ENCODE assay signal across 8 mouse cellular contexts in genomic region chr14:14346813-14347100, GRCm38 (mm10). TPM values are rescaled to one million over a fixed set of nuclear protein-coding genes. Genes with fewer than 3 reads are reported as not detected.
A peak's percentile ranks its signal among the peaks of the same experiment; 100 is the strongest.
DNase-seq lines count a peak whose midpoint lies in the region; ATAC-seq and TF ChIP-seq lines count a peak whose summit lies in the region.

No protein-coding gene starts in this region.

- peak; percentile 9 for DNase-seq in gastrocnemius, postnatal 10 days
- DNase-seq in gastrocnemius, postnatal 4 days (ENCODE audit: low spot score in 2 of 2), result no peak
- no peak for DNase-seq in thymus, adult 2 months
- no peak for DNase-seq in thymus, postnatal 25 days
- no peak for DNase-seq in stomach, postnatal 0 days (ENCODE audit: low spot score)
- no peak for DNase-seq in left cerebral cortex, postnatal 25 days (ENCODE audit: low spot score in 2 of 2)
- DNase-seq in B cell, adult 2 months, result no peak

- TF ChIP-seq CTCF in thymus, adult 2 months (IDR thresholded peaks at IDR 0.05; ENCODE audit: borderline replicate concordance, control insufficient read depth, extremely low read depth, insufficient read depth, low read length, poor library complexity), result no peak
- TF ChIP-seq CTCF in stomach, postnatal 0 days (IDR thresholded peaks at IDR 0.05; ENCODE audit: low read depth), result no peak

- WGBS in thymus, adult 2 months, result 56% methylated on average over 16 of the region's 16 CpGs
- WGBS in limb, embryonic 15.5 days, result 31% methylated on average over 16 of the region's 16 CpGs
- WGBS in stomach, postnatal 0 days, result 34% methylated on average over 15 of the region's 16 CpGs

- no peak for TF ChIP-seq EP300 in stomach, postnatal 0 days (optimal IDR thresholded peaks at IDR 0.05)

- no peak for ATAC-seq in limb, embryonic 15.5 days (ENCODE audit: insufficient number of reproducible peaks, low FRiP score, low TSS enrichment, low read depth)
- no peak for ATAC-seq in stomach, postnatal 0 days (ENCODE audit: low FRiP score, low TSS enrichment)

- H3K36me3 ChIP-seq in thymus, adult 2 months (ENCODE audit: control insufficient read depth, insufficient read depth, low read length), result no peaks in the 10 kb centered on the region
- H3K36me3 ChIP-seq in limb, embryonic 15.5 days, result 0 out of 2 replicates have a peak, but pooled peaks cover 9% of the 10 kb centered on the region
- no peaks in the 10 kb centered on the region for H3K36me3 ChIP-seq in stomach, postnatal 0 days (ENCODE audit: control insufficient read depth, insufficient read depth, low read length)

- no peaks in the 10 kb centered on the region; the same call in 1 of the 2 replicates for H3K4me1 ChIP-seq in thymus, adult 2 months (replicated peaks; ENCODE audit: control insufficient read depth, insufficient read depth, low read length)
- peaks cover 4% of the 10 kb centered on the region; the same call in 1 of the 2 replicates for H3K4me1 ChIP-seq in limb, embryonic 15.5 days
- no peaks in the 10 kb centered on the region for H3K4me1 ChIP-seq in stomach, postnatal 0 days (replicated peaks; ENCODE audit: control insufficient read depth, insufficient read depth)

- no peak overlapping the region for H3K9ac ChIP-seq in limb, embryonic 15.5 days
- H3K9ac ChIP-seq in stomach, postnatal 0 days (ENCODE audit: low read length), result no peak overlapping the region

- H3K4me3 ChIP-seq in thymus, adult 2 months (ENCODE audit: control insufficient read depth, insufficient read depth, low read length), result peak overlapping the region; percentile 56
- H3K4me3 ChIP-seq in limb, embryonic 15.5 days, result peak overlapping the region; percentile 59
- peak overlapping the region; percentile 57 for H3K4me3 ChIP-seq in stomach, postnatal 0 days (ENCODE audit: low read depth, low read length)

- H3K27ac ChIP-seq in thymus, adult 2 months (ENCODE audit: control insufficient read depth, insufficient read depth, low read length), result no peak overlapping the region
- peak overlapping the region; percentile 82; the same call in 1 of the 2 replicates for H3K27ac ChIP-seq in limb, embryonic 15.5 days
- H3K27ac ChIP-seq in stomach, postnatal 0 days (replicated peaks), result peak overlapping the region; percentile 84

- TF ChIP-seq POLR2A in thymus, adult 2 months (IDR thresholded peaks at IDR 0.05; ENCODE audit: control insufficient read depth, extremely low read depth, insufficient read depth, low read length, poor library complexity), result no peak

- no peaks in the 10 kb centered on the region for H3K27me3 ChIP-seq in thymus, adult 2 months (ENCODE audit: control insufficient read depth, insufficient read depth, low read length)
- no peaks in the 10 kb centered on the region for H3K27me3 ChIP-seq in limb, embryonic 15.5 days
- H3K27me3 ChIP-seq in stomach, postnatal 0 days (ENCODE audit: control insufficient read depth, insufficient read depth, low read length), result no peaks in the 10 kb centered on the region

- intact Hi-C loops in left cerebral cortex, postnatal 25 days (cut with DNase I), result loop anchor here (10.0 kb wide), 2 partner anchors 222 to 358 kb away; partner anchors contain the start of genes Psmd6 and Slc4a7

- H3K4me2 ChIP-seq in limb, embryonic 15.5 days, result peak overlapping the region; percentile 78
- H3K4me2 ChIP-seq in stomach, postnatal 0 days (replicated peaks; ENCODE audit: low read depth), result peak overlapping the region; percentile 69

- H3K9me3 ChIP-seq in limb, embryonic 15.5 days, result peaks cover 36% of the 10 kb centered on the region
- peaks cover 24% of the 10 kb centered on the region for H3K9me3 ChIP-seq in stomach, postnatal 0 days (ENCODE audit: control insufficient read depth, low read length)

RNA-seq across cellular contexts. Expression of gene Il3ra, which starts 0.7 kb away (rescaled TPM):
- 1 to 10 TPM; 3.5 to 5.7 TPM for total RNA-seq in gastrocnemius, postnatal 10 days (2021)
- 10 to 100 TPM in 1 of 2 experiments, 1 to 10 TPM in 1; 8.6 to 12.4 TPM for total RNA-seq in gastrocnemius, postnatal 4 days (2021)
- polyA plus RNA-seq in thymus, adult 2 months (2012; rRNA removed), result 53.9 and 69.0 TPM in 2 replicates
- 5.1 and 5.4 TPM in 2 replicates for polyA plus RNA-seq in limb, embryonic 15.5 days (2015; fragmentation: Nextera tagmentation; extraction: Ambion mirVana)
- polyA plus RNA-seq in stomach, postnatal 0 days (2015; fragmentation: Nextera tagmentation; extraction: Ambion mirVana), result 2.7 and 3.9 TPM in 2 replicates
- 1 to 10 TPM; 3.3 to 5.5 TPM for total RNA-seq in left cerebral cortex, postnatal 25 days (2021)

RNA-seq across cellular contexts. Expression of gene Olfr31, which starts 24.1 kb away (rescaled TPM):
- not detected for total RNA-seq in gastrocnemius, postnatal 10 days (2021)
- not detected for total RNA-seq in gastrocnemius, postnatal 4 days (2021)
- polyA plus RNA-seq in thymus, adult 2 months (2012; rRNA removed), result not detected in 2 replicates
- not detected in 2 replicates for polyA plus RNA-seq in limb, embryonic 15.5 days (2015; fragmentation: Nextera tagmentation; extraction: Ambion mirVana)
- polyA plus RNA-seq in stomach, postnatal 0 days (2015; fragmentation: Nextera tagmentation; extraction: Ambion mirVana), result 0.02 TPM in 1 of 2 replicates, not detected in the other
- not detected for total RNA-seq in left cerebral cortex, postnatal 25 days (2021)

RNA-seq across cellular contexts. Expression of gene Olfr721-ps1, which starts 54.3 kb away (rescaled TPM):
- total RNA-seq in gastrocnemius, postnatal 10 days (2021), result not detected
- total RNA-seq in gastrocnemius, postnatal 4 days (2021), result not detected
- not detected in 2 replicates for polyA plus RNA-seq in thymus, adult 2 months (2012; rRNA removed)
- not detected in 2 replicates for polyA plus RNA-seq in limb, embryonic 15.5 days (2015; fragmentation: Nextera tagmentation; extraction: Ambion mirVana)
- not detected in 2 replicates for polyA plus RNA-seq in stomach, postnatal 0 days (2015; fragmentation: Nextera tagmentation; extraction: Ambion mirVana)
- total RNA-seq in left cerebral cortex, postnatal 25 days (2021), result not detected
